Mouse (Mus musculus): ENCODE data around the gene Heph. TPM values are rescaled to one million over a fixed set of nuclear protein-coding genes. Genes with fewer than 3 reads are reported as not detected.
"Not testable (repeated sequence)": the region's sequence is repeated elsewhere in the genome, so short reads cannot be mapped to it uniquely, and the experiment has no call there.

The Heph gene
- polyA plus RNA-seq (2017; shearing (Covaris generic)), result not detected

GRCm38 (mm10) chrX:96455149-96455548, at the start of gene Heph:
TSS of gene Heph (plus strand) at chrX:96455359.
- no peak for ATAC-seq

DNA sequence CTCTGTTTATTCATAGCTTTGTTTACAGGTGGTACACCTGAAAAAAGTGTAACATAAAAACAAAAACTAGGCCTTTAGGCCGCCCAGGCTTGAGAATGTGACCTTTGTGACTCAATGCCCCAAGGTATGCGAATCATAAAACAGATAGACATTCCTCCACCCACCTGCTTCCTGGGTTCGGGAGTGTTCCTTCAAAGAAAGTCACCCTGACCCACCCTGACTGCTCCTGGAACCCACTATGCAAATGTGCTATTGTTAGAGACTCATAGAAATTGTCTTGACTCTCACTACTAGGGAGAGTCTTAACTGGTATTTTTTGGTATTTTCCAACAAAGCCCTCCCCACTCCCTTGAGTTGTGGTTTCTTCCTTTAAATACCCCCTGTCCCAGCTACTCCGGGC, 39.8 kb upstream of the Heph start:
- ATAC-seq, result not testable (repeated sequence)

DNA sequence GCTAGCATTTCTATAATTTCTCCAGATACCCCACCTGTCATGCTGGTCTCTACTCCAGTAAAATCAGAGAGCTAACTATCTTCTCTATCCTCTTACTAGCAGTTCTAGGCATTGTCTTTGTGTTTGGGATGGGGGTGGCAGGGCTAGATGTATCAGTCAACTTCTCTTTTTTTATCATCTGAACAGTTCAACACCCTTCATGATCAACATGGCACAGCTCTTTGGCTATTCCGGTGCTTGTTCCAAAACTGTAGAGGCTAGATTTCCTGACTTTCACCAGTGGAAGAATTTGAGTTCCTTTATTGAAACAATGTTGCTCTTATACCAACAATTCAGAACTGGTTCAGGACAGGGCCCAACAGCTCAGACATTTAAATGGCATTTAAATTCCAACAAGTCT, 38.2 kb upstream of the Heph start:
- ATAC-seq, result no peak

DNA sequence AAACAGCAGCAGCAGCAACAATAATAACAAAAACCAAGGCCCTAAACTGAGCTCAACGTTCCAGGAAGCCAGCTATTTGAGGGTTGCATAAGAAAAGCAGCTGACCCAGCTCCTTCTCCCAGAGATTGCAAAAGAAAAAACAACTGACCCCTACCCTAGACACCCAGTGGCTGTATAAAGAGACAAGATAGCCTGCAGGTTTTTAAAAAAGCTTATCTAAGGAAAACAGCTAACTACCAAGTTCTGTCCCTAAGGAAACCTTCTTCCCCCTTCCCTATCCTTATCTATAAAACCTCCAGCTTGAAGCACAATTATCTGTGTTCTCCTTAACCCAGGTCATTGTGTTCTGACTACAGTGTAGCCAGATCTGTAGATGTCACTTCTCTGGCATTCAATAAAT, 37.4 kb upstream of the Heph start:
- ATAC-seq, result no peak

DNA sequence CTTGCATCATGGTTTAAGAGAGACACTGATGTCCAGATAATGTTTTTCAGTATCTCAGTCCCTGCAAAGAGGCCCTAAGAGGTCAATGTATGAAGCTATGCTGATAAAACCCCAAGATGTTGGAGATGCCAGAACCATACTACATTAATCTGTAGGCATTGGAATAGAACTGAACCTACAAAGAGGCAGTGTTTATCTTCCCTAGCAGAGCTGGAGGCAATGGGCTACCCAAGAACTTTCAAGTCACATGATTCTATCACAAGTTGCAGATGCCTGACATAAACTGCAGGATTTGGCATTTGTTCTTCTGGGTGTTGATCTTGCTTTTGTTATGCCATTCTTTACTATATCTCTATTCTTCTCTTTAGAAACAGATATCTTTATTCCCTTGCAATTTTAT, 35.8 kb upstream of the Heph start:
- ATAC-seq, result no peak

DNA sequence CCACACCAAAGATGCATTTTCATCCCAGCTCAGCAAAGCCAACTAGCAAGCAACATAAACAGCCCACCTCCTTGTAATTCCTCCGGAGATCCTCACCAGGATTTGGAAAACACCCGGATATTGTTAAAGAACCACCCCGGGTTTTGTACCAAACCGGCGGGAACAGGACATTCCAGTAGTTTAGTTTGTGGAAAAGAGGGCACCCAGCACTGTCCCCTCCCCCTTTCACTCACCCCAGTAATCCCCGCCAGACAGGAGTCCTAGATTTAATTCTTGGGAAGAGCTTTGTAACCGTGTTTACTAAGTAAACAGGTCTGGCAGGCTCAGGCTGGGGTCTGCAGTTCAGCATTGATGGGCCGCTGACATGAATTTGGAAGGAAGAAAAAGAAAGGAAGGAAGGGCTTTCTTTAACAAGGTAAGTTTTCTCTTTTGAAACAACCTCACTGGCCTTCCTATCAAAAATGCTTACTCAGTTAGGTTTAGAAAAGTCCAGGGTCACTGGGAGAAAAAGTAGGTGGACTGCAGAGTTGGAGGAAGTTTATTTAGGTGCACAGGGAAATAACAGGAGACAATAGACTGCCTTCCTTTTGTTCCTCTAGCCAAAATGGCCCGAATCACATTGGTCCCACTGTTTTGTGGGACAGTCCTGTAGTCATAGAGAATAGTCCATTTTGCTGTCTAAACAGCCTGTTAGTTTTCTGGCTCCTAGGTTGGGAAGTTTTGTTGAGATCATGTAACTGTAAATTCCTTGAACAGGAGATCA, 1.2 kb downstream of the Heph start, which contains the start of gene Hsf3:
Gene Hsf3 (minus strand): TSS at position 94 of the 763 bp plus-strand sequence.
- ATAC-seq, result no peak

GRCm38 (mm10) chrX:96501580-96501979, 46.4 kb downstream of the Heph start:
- no peak for ATAC-seq

Other genes with a start within 250 kb of the Heph start
- gene Vsig4, start 161.9 kb upstream of the Heph start, polyA plus RNA-seq (2017; shearing (Covaris generic)), result not detected
- gene Hsf3, start 935 bp downstream of the Heph start, polyA plus RNA-seq (2017; shearing (Covaris generic)), result not detected